Mouse (Mus musculus) ES-E14 (cell line): ENCODE results near the gene P3h4.

Source experiments
- CHD2 ChIP-seq: IDR thresholded peaks from 2 replicates; pipeline ENCODE4 v1.6.1; 2014; ENCODE audit warnings: mild to moderate bottlenecking, low read depth, low read length, inconsistent platforms
- HCFC1 ChIP-seq: IDR thresholded peaks from 2 replicates; pipeline ENCODE4 v1.6.1; 2012; ENCODE audit warnings: low read length, inconsistent platforms, borderline replicate concordance; ENCODE audit not compliant: insufficient read depth
- MAFK ChIP-seq: IDR thresholded peaks from 2 replicates; pipeline ENCODE4 v1.6.1; 2014; ENCODE audit warnings: mild to moderate bottlenecking, low read depth, low read length, inconsistent platforms; ENCODE audit not compliant: insufficient read depth
- ZC3H11A ChIP-seq: IDR thresholded peaks from 2 replicates; pipeline ENCODE4 v1.6.1; 2012; ENCODE audit warnings: low read depth, mild to moderate bottlenecking, inconsistent platforms, low read length, borderline replicate concordance
- ZNF384 ChIP-seq: IDR thresholded peaks from 2 replicates; pipeline ENCODE4 v1.6.1; 2012; ENCODE audit warnings: low read depth, low read length, inconsistent platforms

DNA sequence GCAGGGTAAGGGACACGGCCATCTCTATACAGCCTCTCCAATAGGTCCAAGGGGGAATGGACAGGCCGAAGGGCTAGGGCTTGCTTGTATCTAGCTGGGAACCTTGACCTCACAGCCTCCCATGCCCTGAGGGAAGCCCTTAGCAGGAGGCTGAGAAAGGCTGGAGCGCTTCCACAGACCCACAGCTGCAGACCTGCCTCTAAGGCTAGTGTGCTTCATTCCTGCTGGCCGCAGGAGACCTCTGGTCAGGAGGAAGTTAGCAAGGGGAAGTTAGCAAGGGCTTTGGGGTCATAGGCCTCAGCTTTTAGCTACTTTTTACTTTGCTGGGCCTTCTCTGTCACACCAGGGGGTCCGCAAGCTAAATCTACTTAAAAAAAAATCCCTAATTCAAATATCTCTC is 36.2 kb downstream of the P3h4 start:
- no peak for TF ChIP-seq ZNF384
- TF ChIP-seq ZC3H11A: no peak
- no peak for TF ChIP-seq CHD2
- no peak for TF ChIP-seq HCFC1
- no peak for TF ChIP-seq MAFK
